Mouse (Mus musculus) c-Kit-positive CD71-positive TER-119-positive erythroid progenitor cells, embryonic 14.5 days (primary cell): ENCODE results near the gene Vamp4.

ENCODE experiments used
- DNase-seq: peaks from one replicate; pipeline ENCODE4 v3.0.0-alpha.2; 2013; ENCODE audit warnings: low spot score

Gene Vamp4

DNA sequence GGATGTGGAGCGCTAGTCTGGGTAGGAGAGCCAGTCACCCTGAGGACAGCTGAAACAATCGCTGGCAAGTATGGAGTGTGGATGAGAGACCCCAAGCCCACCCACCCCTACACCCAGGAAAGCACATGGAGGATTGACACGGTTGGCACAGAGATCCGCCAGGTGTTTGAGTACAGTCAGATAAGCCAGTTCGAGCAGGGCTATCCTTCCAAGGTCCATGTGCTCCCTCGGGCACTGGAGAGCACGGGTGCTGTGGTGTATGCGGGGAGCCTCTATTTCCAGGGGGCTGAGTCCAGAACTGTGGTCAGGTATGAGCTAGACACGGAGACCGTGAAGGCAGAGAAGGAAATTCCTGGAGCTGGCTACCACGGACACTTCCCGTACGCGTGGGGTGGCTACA, 78.1 kb downstream of the Vamp4 start:
- DNase-seq: no peak
